Mouse (Mus musculus) left cerebral cortex, adult 6 months (tissue): ENCODE results near the gene Tmem229a. TPM values are rescaled to one million over a fixed set of nuclear protein-coding genes. Genes with fewer than 3 reads are reported as not detected.

Experiments used
- long read RNA-seq, 2 experiments: library from polyadenylated mRNA; unstranded; transcript quantifications; one replicate each; pipeline ENCODE4 v2.0.0; 2019 to 2020
- polyA plus RNA-seq: library from polyadenylated mRNA; unstranded; fragments of <200 nt; fragmentation: Nextera tagmentation; gene quantifications from 2 replicates; pipeline ENCODE4 v1.2.3, GENCODE M21; 2021

Gene Tmem229a
- polyA plus RNA-seq = 16.8 and 20.7 TPM in 2 replicates
- long read RNA-seq, experiment 1, full-length matches to known transcripts = 133 of 133 reads
- long read RNA-seq, experiment 1, partial matches to known transcripts = 0 of 133 reads
- long read RNA-seq, experiment 1, other reads (novel, unspliced or antisense) = 0 of 133 reads
- long read RNA-seq, experiment 2, full-length matches to known transcripts = 35 of 35 reads
- long read RNA-seq, experiment 2, partial matches to known transcripts = 0 of 35 reads
- long read RNA-seq, experiment 2, other reads (novel, unspliced or antisense) = 0 of 35 reads

GRCm38 (mm10) chr6:24955946-24956585 is at the start of gene Tmem229a:
Gene Tmem229a, minus strand, starts transcription at chr6:24956297.

Other genes with a start within 250 kb of the Tmem229a start
- gene Hyal6, start 223.1 kb downstream of the Tmem229a start, polyA plus RNA-seq = not detected in 2 replicates
- not detected in 2 replicates for gene Hyal4, start 208.0 kb downstream of the Tmem229a start, polyA plus RNA-seq
- gene Spam1, start 165.1 kb downstream of the Tmem229a start, polyA plus RNA-seq = not detected in 2 replicates
- not detected in 2 replicates for gene Hyal5, start 98.3 kb downstream of the Tmem229a start, polyA plus RNA-seq